Mouse (Mus musculus) CD4-positive helper T cell, adult 2 months (primary cell): Measurements from ENCODE around the gene Gm16513.
"Not testable (repeated sequence)": the region's sequence is repeated elsewhere in the genome, so short reads cannot be mapped to it uniquely, and the experiment has no call there.

ENCODE experiments used
- DNase-seq: peaks from one replicate; pipeline ENCODE4 v3.0.0-alpha.2; 2012; ENCODE audit warnings: low read depth, missing footprints, low spot score

Gene Gm16513

DNA sequence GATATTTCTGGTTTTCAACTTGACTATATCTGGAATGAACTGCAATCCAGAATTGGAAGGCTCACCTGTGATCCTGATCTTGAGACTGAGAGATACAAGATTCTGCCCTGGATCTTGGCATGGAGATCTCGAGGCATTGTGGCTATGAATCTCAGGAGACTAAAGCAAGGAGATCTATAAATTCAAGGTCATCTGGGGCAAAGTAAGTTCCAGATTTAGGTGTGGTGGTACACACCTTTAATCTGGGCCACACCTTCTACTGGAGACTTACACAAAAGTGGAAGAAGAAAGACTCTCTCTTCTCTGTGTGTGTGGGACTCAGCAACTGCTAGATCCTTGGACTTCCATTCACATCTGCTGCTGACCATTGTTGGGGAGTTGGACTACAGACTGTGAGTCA lies at the start of gene Gm16513:
Gm16513 (plus strand) TSS at position 301 of the 400 bp plus-strand sequence.
- not testable (repeated sequence) for DNase-seq
